Mouse (Mus musculus) liver, embryonic 11.5 days (tissue): Measurements from ENCODE around the gene Dand5. TPM values are rescaled to one million over a fixed set of nuclear protein-coding genes. Genes with fewer than 3 reads are reported as not detected.

Source experiments
- ATAC-seq: fragments of 200-750 bp; cut with Nextera tagmentation; replicated peaks from 2 replicates; pipeline ENCODE4 v1.8.0; 2017; ENCODE audit warnings: moderate number of reproducible peaks, mild to moderate bottlenecking, moderate TSS enrichment, moderate library complexity; ENCODE audit not compliant: low FRiP score
- DNase-seq: peaks from one replicate; pipeline ENCODE4 v3.0.0-alpha.2; 2017; ENCODE audit warnings: low spot score
- H3K27ac ChIP-seq: fragments of 300-500 bp; sonication (generic); 2 replicates; pipeline ENCODE4 v1.5.1; 2014; ENCODE audit warnings: mild to moderate bottlenecking, low read depth, low read length, control low read depth
- H3K27me3 ChIP-seq: fragments of 300-500 bp; sonication (generic); replicated peaks from 2 replicates; pipeline ENCODE4 v1.6.1; 2014; ENCODE audit warnings: low read length, mixed read lengths; ENCODE audit not compliant: control insufficient read depth, insufficient read depth
- H3K36me3 ChIP-seq: fragments of 300-500 bp; sonication (generic); 2 replicates; pipeline ENCODE4 v1.6.1; 2014; ENCODE audit warnings: mild to moderate bottlenecking, low read length, moderate library complexity, mixed read lengths; ENCODE audit not compliant: control insufficient read depth, insufficient read depth
- H3K4me1 ChIP-seq: fragments of 300-500 bp; sonication (generic); replicated peaks from 2 replicates; pipeline ENCODE4 v1.6.1; 2014; ENCODE audit warnings: low read length, mixed read lengths; ENCODE audit not compliant: control insufficient read depth, insufficient read depth
- H3K4me2 ChIP-seq: fragments of 300-500 bp; sonication (generic); 2 replicates; pipeline ENCODE4 v1.6.1; 2014; ENCODE audit warnings: mild to moderate bottlenecking, control low read depth, moderate library complexity
- H3K4me3 ChIP-seq: fragments of 300-500 bp; sonication (generic); 2 replicates; pipeline ENCODE4 v1.5.1; 2014; ENCODE audit warnings: low read depth, low read length, control low read depth
- H3K9ac ChIP-seq: fragments of 300-500 bp; sonication (generic); 2 replicates; pipeline ENCODE4 v1.6.1; 2014; ENCODE audit warnings: low read depth, low read length, control low read depth
- H3K9me3 ChIP-seq: fragments of 300-500 bp; sonication (generic); 2 replicates; pipeline ENCODE4 v1.6.1; 2016; ENCODE audit warnings: low read length, inconsistent platforms, mixed read lengths; ENCODE audit not compliant: control insufficient read depth
- whole genome bisulfite sequencing: fragments of 180-500 bp; shearing (Covaris S2); extraction: QIAGEN DNeasy Blood & Tissue Kit; methylation state at CpG from one replicate; pipeline ENCODE4 v1.1.7; 2014; 5-methylcytosine and 5-hydroxymethylcytosine counted together
- polyA plus RNA-seq: library from polyadenylated mRNA; unstranded; fragments of >200 nt; fragmentation: Nextera tagmentation; extraction: Ambion mirVana; gene quantifications from 2 replicates; pipeline ENCODE4 v1.2.1, GENCODE M21; 2014

Dand5 gene
- polyA plus RNA-seq, 1 experiment from 2014 or later: 4.5 TPM

DNA sequence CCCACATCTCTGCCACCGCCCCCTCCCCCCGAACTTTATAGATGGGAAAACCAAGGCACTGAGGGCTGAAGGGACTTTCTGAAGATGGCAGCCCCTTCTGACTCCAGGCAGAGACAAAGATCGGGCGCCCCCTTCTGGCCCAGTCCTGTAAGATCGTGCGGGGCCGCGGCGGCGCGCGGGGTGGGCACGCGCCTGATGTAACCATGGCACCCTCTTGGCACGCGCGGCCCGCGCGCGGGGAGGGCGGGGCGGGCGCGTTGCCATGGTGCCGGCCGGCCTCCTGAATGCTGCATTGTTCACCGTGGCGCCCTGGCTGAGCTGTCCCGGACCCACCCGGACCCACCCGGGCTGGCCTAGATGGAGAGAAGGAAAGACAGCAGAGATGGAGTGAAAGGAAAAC is 11.7 kb downstream of the Dand5 start:
- H3K4me3 ChIP-seq: peak overlapping the region; percentile 39
- no peak overlapping the region for H3K9ac ChIP-seq
- H3K4me2 ChIP-seq: peak overlapping the region; percentile 68
- peaks cover 2% of the 10 kb centered on the region; the same call in 1 of the 2 replicates for H3K9me3 ChIP-seq
- H3K4me1 ChIP-seq: peaks cover 24% of the 10 kb centered on the region
- no peaks in the 10 kb centered on the region for H3K36me3 ChIP-seq
- no peak overlapping the region for H3K27ac ChIP-seq
- DNase-seq: peak; percentile 85
- 2% methylated on average over 31 of the region's 32 CpGs for WGBS
- peaks cover 45% of the 10 kb centered on the region for H3K27me3 ChIP-seq
- ATAC-seq: peak; percentile 67

DNA sequence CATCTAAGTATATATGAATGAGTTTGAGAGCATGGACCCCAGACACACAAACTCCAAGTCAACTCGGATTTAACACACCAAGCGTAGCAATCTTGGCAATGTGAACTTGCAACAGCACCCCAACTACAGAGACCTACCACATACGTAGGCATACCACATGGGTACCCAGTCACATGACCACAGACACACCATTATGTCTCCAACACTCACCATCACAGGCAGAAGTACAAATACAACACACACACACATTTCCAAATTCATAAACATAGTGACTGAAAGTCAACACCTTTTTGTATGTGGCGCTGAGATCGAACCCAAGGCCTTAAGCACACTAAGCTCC is 12.7 kb downstream of the Dand5 start:
- H3K36me3 ChIP-seq: no peaks in the 10 kb centered on the region
- no peak for ATAC-seq
- 77% methylated on average over 5 of the region's 5 CpGs for whole genome bisulfite sequencing
- no peak overlapping the region for H3K9ac ChIP-seq
- H3K4me3 ChIP-seq: no peak overlapping the region
- peaks cover 16% of the 10 kb centered on the region for H3K4me1 ChIP-seq
- no peak for DNase-seq
- H3K27ac ChIP-seq: no peak overlapping the region
- peaks cover 54% of the 10 kb centered on the region for H3K27me3 ChIP-seq
- H3K4me2 ChIP-seq: no peak overlapping the region
- peaks cover 2% of the 10 kb centered on the region; the same call in 1 of the 2 replicates for H3K9me3 ChIP-seq

DNA sequence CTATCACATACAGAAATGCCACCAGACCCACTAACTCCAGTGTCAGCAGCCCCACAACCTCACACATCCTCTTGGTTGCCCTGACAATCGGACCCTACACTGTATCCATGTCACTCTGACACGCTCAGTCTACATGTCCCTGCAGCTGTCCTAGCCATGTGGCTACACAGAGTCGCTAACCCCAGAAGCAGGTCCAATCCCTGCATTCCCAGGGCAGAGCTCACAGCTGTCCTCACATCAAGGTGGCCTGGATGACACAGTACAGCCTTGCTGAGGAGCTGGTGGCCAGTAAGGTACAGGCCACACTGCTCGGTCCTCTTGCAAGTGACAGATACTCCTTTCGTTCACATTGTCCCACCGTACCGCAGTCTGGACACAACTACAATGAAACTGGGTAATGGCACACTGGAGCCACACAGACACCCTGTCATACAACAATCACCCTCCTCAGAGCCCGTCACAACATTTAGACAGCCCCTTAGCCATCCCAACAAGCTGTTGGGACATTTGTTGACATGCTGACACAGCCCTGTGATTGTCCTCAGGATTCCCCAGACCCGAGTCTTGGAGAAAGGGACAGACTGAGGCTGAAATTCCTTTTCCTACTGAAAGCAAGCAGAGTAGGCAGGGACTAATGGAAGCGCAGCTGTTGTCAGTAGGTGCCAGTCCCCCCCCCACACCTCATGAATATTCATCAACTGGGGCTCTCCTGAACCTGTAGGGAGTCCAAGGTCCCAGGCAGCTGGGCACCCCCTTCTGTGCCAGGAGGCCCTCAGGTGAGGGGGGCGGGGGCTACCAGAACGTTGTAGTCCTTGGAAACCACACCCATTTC is 13.3 kb downstream of the Dand5 start:
- Histone ChIP-seq H3K9me3 (peaks cover 2% of the 10 kb centered on the region; the same call in 1 of the 2 replicates), H3K36me3 (no peaks in the 10 kb centered on the region), H3K9ac (no peak overlapping the region), H3K27me3 (peaks cover 56% of the 10 kb centered on the region), H3K4me1 (peaks cover 12% of the 10 kb centered on the region), H3K4me2 (no peak overlapping the region), H3K4me3 (no peak overlapping the region), H3K27ac (no peak overlapping the region; the same call in 1 of the 2 replicates)
- no peak for DNase-seq
- ATAC-seq: no peak
- 69% methylated on average over 12 of the region's 12 CpGs for WGBS

DNA sequence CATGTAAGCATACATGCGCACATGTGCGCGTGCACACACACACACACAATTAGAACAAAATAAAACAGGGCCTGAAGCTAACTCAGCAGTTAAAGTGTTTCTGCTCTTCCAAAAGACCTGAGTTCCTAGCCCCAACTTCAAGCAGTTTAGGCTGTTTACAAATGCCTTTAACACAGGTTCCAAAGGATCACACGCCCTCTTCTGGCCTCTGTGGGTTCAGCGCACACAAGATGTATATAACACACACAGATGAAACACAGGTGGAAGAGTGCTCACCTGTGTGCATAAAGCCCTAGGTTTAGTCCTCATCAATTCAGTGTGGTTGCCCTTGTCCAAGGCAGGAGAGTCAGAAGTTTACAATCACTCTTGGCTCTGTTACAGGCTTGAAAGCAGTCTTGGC is 16.6 kb downstream of the Dand5 start:
- Histone ChIP-seq H3K4me3 (no peak overlapping the region), H3K36me3 (no peaks in the 10 kb centered on the region), H3K27me3 (peaks cover 64% of the 10 kb centered on the region), H3K4me2 (no peak overlapping the region), H3K9ac (no peak overlapping the region), H3K27ac (no peak overlapping the region), H3K9me3 (peaks cover 2% of the 10 kb centered on the region; the same call in 1 of the 2 replicates), H3K4me1 (peaks cover 9% of the 10 kb centered on the region; the same call in 1 of the 2 replicates)
- WGBS: 92% methylated on average over 5 of the region's 5 CpGs
- DNase-seq: no peak
- no peak for ATAC-seq

- 2% methylated on average over 73 of the region's 125 CpGs for WGBS
- Histone ChIP-seq H3K4me1 (peaks cover 5% of the 10 kb centered on the region; the same call in 1 of the 2 replicates), H3K4me3 (peak within 1 kb of the TSS; percentile 90), H3K9ac (peak within 1 kb of the TSS; percentile 79), H3K9me3 (no peaks in the 10 kb centered on the region), H3K27ac (peak within 1 kb of the TSS; percentile 32), H3K36me3 (no peaks in the 10 kb centered on the region), H3K4me2 (peak within 1 kb of the TSS; percentile 96), H3K27me3 (peaks cover 93% of the 10 kb centered on the region)
- peak; percentile 37; the same call in 1 of the 2 replicates for ATAC-seq
- DNase-seq: no peak
Observed at GRCm38 (mm10) chr8:84799999-84800831, 22.4 kb downstream of the Dand5 start, which contains the start of gene Nfix. Nfix (minus strand) TSS chr8:84800344.

DNA sequence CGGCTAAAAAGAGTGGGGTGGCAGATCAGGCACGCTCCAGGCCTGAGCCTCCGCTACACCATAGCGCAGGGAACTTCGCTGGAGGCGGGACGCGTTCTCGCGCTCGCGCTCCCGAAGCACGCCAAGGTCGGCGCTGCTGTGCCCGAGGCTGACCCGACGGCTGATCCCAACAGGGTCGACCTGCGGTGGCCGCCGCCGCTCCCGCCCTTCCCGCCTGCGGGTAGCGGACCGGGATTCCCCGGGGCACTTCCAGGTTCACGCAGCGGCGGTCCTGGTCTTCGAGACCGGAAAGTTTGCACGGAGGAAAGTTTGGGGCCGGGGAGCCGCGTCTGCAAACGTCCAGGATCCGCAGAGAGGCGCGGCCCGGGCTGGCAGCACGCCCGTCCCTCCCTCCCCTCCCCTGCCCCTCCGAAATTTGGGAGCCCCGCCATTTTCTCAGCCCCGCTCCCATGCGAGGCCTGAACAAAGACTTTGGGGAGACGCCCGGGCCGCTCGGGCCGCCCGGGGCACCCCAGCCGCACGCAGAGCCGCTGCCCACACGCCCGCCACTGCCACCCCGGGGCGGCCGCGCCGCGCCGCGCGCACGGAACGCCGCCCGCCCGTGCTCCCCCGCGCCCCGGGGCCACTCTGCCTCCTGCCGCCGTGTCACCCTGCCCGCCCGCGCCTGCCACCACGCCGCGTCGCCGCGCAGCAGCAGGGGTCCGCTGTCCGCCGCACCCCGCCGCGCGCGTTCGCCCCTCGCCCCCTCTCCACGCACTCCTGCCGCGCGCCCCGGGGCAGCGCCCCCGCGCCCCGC is 23.3 kb downstream of the Dand5 start:
- Histone ChIP-seq H3K27me3 (peaks cover 91% of the 10 kb centered on the region), H3K9me3 (no peaks in the 10 kb centered on the region), H3K36me3 (no peaks in the 10 kb centered on the region), H3K4me1 (peaks cover 5% of the 10 kb centered on the region; the same call in 1 of the 2 replicates), H3K4me2 (peak overlapping the region; percentile 96), H3K9ac (peak overlapping the region; percentile 79), H3K27ac (peak overlapping the region; percentile 32), H3K4me3 (peak overlapping the region; percentile 90)
- DNase-seq: peak; percentile 70
- ATAC-seq: peak; percentile 46
- under 1% methylated on average over 84 of the region's 108 CpGs for WGBS

DNA sequence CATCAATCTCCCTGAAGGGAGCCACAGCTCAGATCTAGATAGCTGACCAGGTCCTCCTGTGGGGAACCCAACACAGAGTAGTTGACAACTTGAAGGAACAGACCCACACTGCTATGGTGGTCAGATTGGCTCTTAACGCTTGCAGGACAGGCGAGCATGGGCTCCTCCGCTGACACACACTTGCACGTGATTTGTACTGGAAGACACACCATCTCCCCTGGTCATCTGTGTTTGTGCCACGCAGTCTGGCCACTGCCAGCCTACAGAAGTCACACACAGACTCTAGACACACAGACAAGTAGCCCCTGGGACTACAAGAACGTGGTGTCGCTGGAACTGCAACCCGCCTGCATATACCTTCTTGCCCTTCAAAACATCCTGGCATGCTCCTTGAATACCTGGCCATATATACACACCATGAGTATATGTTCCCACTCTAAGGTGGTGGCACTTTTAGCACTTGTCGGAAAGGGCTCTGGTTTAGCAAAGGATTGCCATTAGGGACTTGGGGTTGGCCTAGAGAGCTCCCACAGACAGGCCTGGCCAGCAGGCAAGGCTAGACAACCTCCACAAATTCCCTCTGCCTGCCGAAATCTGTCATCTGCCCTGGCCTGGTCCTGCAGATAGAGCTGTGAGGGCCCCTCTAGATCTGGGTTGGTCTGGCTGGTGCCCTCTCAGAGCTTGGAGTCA is 24.0 kb downstream of the Dand5 start:
- peaks cover 5% of the 10 kb centered on the region; the same call in 1 of the 2 replicates for H3K4me1 ChIP-seq
- no peaks in the 10 kb centered on the region for H3K9me3 ChIP-seq
- peak overlapping the region; percentile 79 for H3K9ac ChIP-seq
- peaks cover 92% of the 10 kb centered on the region for H3K27me3 ChIP-seq
- ATAC-seq (no peak), DNase-seq (no peak)
- WGBS: 47% methylated on average over 10 of the region's 10 CpGs
- H3K27ac ChIP-seq: no peak overlapping the region
- peak overlapping the region; percentile 96 for H3K4me2 ChIP-seq
- no peaks in the 10 kb centered on the region for H3K36me3 ChIP-seq
- peak overlapping the region; percentile 90 for H3K4me3 ChIP-seq
